Mouse (Mus musculus): ENCODE measurements around the gene Abcb1a. TPM values are rescaled to one million over a fixed set of nuclear protein-coding genes. Genes with fewer than 3 reads are reported as not detected.

Abcb1a gene
- 10 to 100 TPM; 12.0 to 12.4 TPM for total RNA-seq (2021)
- long read RNA-seq, partial matches to known transcripts, result 0 of 5 reads
- long read RNA-seq, other reads (novel, unspliced or antisense), result 5 of 5 reads

- peak; percentile 7 to 17 for DNase-seq (ENCODE audit: low spot score in 2 of 2)
These were observed at the start of gene Abcb1a for GRCm38 (mm10) chr5:8659911-8660737. Gene Abcb1a, plus strand, starts transcription at chr5:8660077.

GRCm38 (mm10) chr5:8622071-8622595, 37.7 kb upstream of the Abcb1a start:
- DNase-seq (ENCODE audit: low spot score in 2 of 2), result peak; percentile 59 to 66

GRCm38 (mm10) chr5:8622596-8623231, 37.2 kb upstream of the Abcb1a start, which contains the start of gene Rundc3b:
Gene Rundc3b, minus strand, starts transcription at chr5:8622952.
- peak; percentile 87 to 92 for DNase-seq (ENCODE audit: low spot score in 2 of 2)

GRCm38 (mm10) chr5:8632901-8633300, 27.0 kb upstream of the Abcb1a start:
- no peak for DNase-seq (ENCODE audit: low spot score in 2 of 2)

- no peak for DNase-seq (ENCODE audit: low spot score in 2 of 2)
These were observed 25.3 kb upstream of the Abcb1a start for GRCm38 (mm10) chr5:8634489-8634975.

GRCm38 (mm10) chr5:8648300-8648699, 11.6 kb upstream of the Abcb1a start:
- DNase-seq (ENCODE audit: low spot score in 2 of 2), result no peak

GRCm38 (mm10) chr5:8648774-8649173, 11.1 kb upstream of the Abcb1a start:
- no peak for DNase-seq (ENCODE audit: low spot score in 2 of 2)

GRCm38 (mm10) chr5:8652085-8652484, 7.8 kb upstream of the Abcb1a start:
- no peak for DNase-seq (ENCODE audit: low spot score in 2 of 2)

- DNase-seq (ENCODE audit: low spot score in 2 of 2), result no peak
These were observed 868 bp downstream of the Abcb1a start for GRCm38 (mm10) chr5:8660738-8661151.

GRCm38 (mm10) chr5:8664678-8665077, 4.8 kb downstream of the Abcb1a start:
- no peak for DNase-seq (ENCODE audit: low spot score in 2 of 2)

- DNase-seq (ENCODE audit: low spot score in 2 of 2), result no peak
These were observed 8.0 kb downstream of the Abcb1a start for GRCm38 (mm10) chr5:8667758-8668474.

- no peak for DNase-seq (ENCODE audit: low spot score in 2 of 2)
These were observed 9.7 kb downstream of the Abcb1a start for GRCm38 (mm10) chr5:8669606-8670005.

- DNase-seq (ENCODE audit: low spot score in 2 of 2), result no peak
These were observed 15.5 kb downstream of the Abcb1a start for GRCm38 (mm10) chr5:8675262-8675951.

GRCm38 (mm10) chr5:8675952-8676262, 16.0 kb downstream of the Abcb1a start:
- no peak for DNase-seq (ENCODE audit: low spot score in 2 of 2)

- DNase-seq (ENCODE audit: low spot score in 2 of 2), result no peak
These were observed 21.3 kb downstream of the Abcb1a start for GRCm38 (mm10) chr5:8681166-8681565.

- DNase-seq (ENCODE audit: low spot score in 2 of 2), result no peak
These were observed 23.8 kb downstream of the Abcb1a start for GRCm38 (mm10) chr5:8683686-8684085.

GRCm38 (mm10) chr5:8686071-8686470, 26.2 kb downstream of the Abcb1a start:
- DNase-seq (ENCODE audit: low spot score in 2 of 2), result no peak

- DNase-seq (ENCODE audit: low spot score in 2 of 2), result no peak
These were observed 27.7 kb downstream of the Abcb1a start for GRCm38 (mm10) chr5:8687550-8687949.

- no peak for DNase-seq (ENCODE audit: low spot score in 2 of 2)
These were observed 56.2 kb downstream of the Abcb1a start for GRCm38 (mm10) chr5:8716061-8716460.

- no peak for DNase-seq (ENCODE audit: low spot score in 2 of 2)
These were observed 59.7 kb downstream of the Abcb1a start for GRCm38 (mm10) chr5:8719556-8719955.

- DNase-seq (ENCODE audit: low spot score in 2 of 2), result no peak
These were observed 62.3 kb downstream of the Abcb1a start for GRCm38 (mm10) chr5:8722224-8722623.
